Mouse (Mus musculus) cerebellum, adult 11 months (tissue): ENCODE measurements around the gene Galnt10.

ENCODE experiments used
- DNase-seq: peaks from one replicate; pipeline ENCODE4 v3.0.0; 2022

Gene Galnt10

DNA sequence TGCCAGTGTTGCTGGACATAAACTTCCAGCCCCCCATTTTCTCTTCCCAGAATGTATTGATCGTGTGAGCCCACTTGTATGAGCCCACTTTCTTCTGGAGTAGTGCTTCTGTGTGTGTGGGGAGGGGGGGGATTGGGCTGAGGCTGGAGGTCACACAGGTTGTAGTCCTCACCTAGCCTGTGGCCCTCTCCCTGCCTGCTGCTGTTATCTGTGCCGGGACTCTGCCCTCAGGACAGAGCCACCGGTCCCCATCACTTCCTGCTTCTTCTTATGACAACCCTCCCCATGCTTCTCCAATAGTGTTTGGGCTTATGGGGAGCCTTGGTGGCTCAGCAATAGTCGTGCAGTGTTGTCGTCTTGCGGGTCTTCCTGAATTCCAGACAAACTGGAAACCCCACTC, 46.7 kb downstream of the Galnt10 start:
- DNase-seq, result no peak

DNA sequence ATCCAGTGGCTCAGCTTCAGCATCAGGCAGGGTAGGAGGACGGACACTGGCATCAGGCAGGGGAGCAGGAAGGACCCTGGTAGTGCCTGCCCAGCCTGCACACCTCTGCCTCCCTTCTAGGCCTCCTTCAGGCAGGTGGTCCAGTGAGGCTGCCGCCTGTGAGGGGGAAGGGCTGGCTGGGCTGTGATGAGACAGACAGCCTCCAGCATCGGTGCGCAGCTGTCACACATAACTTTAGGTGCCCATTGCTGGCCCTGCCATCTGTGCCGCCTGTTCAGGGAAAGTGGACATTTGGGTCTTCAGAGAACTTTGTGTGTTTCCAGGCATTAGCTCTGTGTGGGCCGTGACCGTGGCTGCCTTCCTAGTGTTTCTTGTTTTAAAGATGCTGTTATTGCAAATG, 47.5 kb downstream of the Galnt10 start:
- no peak for DNase-seq

GRCm38 (mm10) chr11:57694486-57694885, 49.2 kb downstream of the Galnt10 start:
- no peak for DNase-seq

DNA sequence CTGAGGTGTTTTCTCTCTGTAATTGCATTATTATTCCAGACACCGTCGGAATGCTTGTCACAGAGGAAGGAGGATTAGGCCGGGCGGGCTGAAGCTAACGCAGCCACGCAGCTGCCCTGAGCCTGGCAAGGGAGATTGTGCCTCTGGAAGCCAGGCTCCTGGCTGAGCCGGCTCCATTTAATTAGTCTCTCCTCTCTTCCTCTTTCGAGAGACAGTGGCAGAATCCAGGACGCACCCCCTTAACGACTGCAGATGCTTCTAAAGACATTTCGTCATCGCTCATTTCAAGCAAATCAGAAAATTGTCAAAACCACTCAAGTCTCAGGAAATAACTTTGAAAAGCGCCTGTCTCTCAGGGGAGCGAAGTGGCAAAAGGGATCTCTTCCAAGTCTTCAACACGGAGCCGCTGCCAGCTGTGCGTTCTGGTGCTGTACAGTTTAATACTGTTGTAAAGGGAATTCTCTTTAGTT, 51.0 kb downstream of the Galnt10 start:
- no peak for DNase-seq

DNA sequence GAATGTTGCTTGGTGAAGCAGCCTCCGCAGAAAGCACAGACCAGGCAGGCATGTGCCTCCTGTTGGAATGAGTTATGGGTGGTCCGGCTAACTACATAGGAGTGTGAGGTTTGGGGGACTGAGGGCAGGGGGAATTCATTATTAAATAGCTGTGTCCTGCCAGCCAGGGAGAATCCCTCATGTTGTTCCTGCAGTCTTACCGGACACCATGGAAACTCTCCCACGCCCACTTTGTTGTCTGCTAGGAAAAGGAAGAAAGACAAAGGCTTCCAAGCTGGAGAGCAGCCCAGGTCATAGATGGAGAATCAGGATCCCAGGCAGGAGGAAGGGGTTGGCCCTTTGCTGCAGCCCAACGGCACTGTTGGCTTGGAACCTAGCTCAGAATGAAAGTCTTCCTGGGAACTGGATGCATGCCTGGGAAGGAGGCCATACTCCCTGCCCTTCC, 51.6 kb downstream of the Galnt10 start:
- no peak for DNase-seq

GRCm38 (mm10) chr11:57700114-57700513, 54.9 kb downstream of the Galnt10 start:
- no peak for DNase-seq

DNA sequence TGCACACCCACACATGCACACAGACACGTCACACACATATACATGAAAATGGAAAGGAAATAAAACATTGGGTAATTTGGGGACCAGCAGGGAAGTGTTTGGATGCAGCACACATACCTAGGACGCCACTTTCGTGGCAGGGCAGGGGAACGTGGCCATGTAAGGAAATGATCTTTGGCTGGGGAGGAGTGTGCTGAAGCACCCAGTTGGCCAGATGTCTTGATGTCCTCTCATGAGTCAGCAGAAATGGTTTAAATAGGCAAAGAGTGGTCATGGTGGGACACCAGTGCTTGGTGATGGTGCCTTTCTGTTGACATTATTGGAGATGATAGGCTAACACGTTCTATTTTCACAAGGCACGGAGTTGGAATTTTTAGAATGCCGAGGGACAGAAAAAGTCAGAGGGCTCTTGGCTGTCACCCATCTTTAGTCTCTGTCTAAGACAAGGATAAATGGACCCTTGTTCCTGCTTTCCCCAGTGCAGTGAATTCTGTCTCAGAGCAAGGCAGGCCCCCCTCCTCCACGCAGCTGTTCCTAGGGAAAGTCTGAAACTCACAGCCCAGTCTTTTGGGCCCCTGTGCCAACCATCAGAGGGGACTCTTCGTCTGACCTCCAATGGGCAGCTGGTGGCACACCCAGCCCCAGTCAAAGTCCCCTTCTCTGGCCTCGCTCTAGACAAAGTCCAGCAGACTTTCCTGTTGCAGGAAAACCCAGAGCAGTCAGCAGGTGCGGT, 56.1 kb downstream of the Galnt10 start:
- DNase-seq, result no peak

- no peak for DNase-seq
Measured at GRCm38 (mm10) chr11:57701956-57702355, 56.7 kb downstream of the Galnt10 start.

- DNase-seq, result no peak
Measured at GRCm38 (mm10) chr11:57706620-57707019, 61.4 kb downstream of the Galnt10 start.

GRCm38 (mm10) chr11:57707114-57707798, 62.0 kb downstream of the Galnt10 start:
- no peak for DNase-seq

- no peak for DNase-seq
Measured at GRCm38 (mm10) chr11:57708174-57709154, 63.2 kb downstream of the Galnt10 start.

- DNase-seq, result no peak
Measured at GRCm38 (mm10) chr11:57713960-57714359, 68.7 kb downstream of the Galnt10 start.

DNA sequence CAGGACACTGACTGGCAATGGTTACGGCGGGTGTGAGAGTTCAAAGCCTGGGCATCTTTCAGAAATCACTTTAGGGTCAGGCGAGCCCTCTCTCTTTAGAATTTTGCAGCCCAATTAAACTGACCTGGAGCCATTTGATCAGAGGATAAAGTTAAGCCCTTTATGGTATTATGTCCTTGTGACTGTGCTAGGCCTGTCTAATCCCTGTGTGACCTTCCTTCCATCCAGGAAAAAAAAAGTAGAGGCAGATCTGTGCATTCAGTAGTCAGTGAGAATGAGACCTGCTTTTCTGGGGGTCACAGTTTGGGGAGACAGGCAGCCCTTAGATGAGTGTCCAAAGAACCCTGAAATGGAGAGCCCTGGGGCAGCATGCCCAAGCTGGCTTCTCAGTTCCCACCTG, 71.5 kb downstream of the Galnt10 start:
- DNase-seq, result no peak

DNA sequence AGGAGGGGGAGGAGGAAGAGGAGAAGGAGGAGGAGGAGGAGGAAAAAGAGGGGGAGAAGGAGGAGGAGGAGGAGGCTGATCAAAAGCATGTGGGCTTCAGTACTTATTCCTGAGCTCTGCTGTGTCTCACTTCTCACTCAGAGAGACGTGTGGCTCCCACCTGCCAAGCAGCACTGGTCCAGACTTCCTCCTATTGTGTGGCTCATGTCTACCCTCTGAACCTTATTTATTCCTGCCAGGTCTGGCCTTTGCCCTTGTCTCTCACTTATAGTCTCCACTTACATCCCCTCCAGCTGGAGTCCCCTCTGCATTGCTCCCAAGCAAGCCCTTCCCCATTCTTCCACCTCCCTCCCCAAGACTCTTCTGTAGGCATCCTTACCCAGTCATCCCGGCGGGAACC, 72.2 kb downstream of the Galnt10 start:
- DNase-seq, result no peak

GRCm38 (mm10) chr11:57718081-57718480, 72.8 kb downstream of the Galnt10 start:
- DNase-seq, result no peak

GRCm38 (mm10) chr11:57719631-57720030, 74.4 kb downstream of the Galnt10 start:
- DNase-seq, result no peak

- no peak for DNase-seq
Measured at GRCm38 (mm10) chr11:57720076-57720475, 74.8 kb downstream of the Galnt10 start.

GRCm38 (mm10) chr11:57724791-57725463, 79.7 kb downstream of the Galnt10 start:
- DNase-seq, result no peak

DNA sequence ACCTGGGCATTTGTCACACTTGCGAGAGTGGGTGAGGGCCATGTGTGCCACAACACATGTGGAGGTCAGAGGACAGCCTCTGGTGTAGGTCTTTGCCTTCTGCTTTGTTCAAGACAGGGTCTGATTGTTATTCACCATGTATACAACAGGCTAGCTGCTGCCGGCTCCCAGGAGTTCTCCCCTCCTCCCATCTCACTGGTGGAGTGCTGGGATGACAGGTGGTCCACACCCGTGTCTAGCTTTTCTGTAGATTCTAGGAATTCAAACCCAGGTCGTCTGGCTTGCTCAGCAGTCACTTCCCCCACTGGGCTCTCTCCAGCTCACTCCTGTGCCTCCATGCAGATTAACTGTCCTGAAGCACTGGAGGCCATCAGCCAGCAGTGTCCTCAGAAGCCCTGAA, 80.7 kb downstream of the Galnt10 start:
- no peak for DNase-seq

- DNase-seq, result peak; percentile 17
Measured at GRCm38 (mm10) chr11:57727303-57727969, 82.2 kb downstream of the Galnt10 start.

GRCm38 (mm10) chr11:57732410-57733281, 87.4 kb downstream of the Galnt10 start:
- no peak for DNase-seq
